In the genomic region with DNA sequence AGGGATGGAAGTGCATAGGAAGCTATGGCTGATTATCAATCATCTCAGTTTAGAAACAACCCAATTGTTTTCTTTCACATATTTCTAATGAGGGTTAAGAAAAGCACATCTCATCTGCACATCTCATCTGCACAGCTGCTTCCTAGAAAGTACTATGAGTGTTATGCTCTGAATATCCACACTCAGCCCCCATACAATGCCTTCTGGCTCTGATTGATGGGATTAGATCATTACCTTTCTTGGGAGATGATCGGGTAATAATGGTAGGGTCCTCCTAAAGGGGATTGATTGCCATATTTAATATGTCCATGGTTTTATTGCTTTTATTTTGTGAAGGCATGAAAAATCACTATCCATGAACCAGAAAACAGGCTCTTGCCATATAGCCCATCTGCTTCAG, we compare ENCODE assay signal across 21 mouse cellular contexts.
DNase-seq lines count a peak whose midpoint lies in the region; ATAC-seq and TF ChIP-seq lines count a peak whose summit lies in the region.
"Had no signal": no experiment of that assay in that cellular context is flagged by ENCODE, and none has a peak within 500 bp of the region (broad histone marks: within the 10 kb centered on the region; RNA-seq: fewer than 3 reads in every experiment).

No protein-coding gene starts in this region.

- H3K4me2 ChIP-seq in hindbrain, embryonic 11.5 days (replicated peaks; ENCODE audit: low read depth, low read length) = no peak overlapping the region
- H3K4me2 ChIP-seq in hindbrain, postnatal 0 days (ENCODE audit: low read depth, low read length) = no peak overlapping the region
- H3K4me2 ChIP-seq in neural tube, embryonic 11.5 days (ENCODE audit: low read depth) = no peak overlapping the region

- H3K4me3 ChIP-seq in hindbrain, embryonic 11.5 days (ENCODE audit: low read depth, low read length) = no peak overlapping the region
- H3K4me3 ChIP-seq in hindbrain, postnatal 0 days (ENCODE audit: low read length) = no peak overlapping the region
- no peak overlapping the region for H3K4me3 ChIP-seq in neural tube, embryonic 11.5 days (ENCODE audit: low read depth, low read length)

- no peaks in the 10 kb centered on the region for H3K27me3 ChIP-seq in hindbrain, embryonic 11.5 days (ENCODE audit: control insufficient read depth, insufficient read depth, low read length)
- no peaks in the 10 kb centered on the region for H3K27me3 ChIP-seq in hindbrain, postnatal 0 days (ENCODE audit: insufficient read depth, low read length)
- no peaks in the 10 kb centered on the region for H3K27me3 ChIP-seq in neural tube, embryonic 11.5 days (ENCODE audit: control insufficient read depth, insufficient read depth, low read length)
- H3K27me3 ChIP-seq: CH12.LX, Patski had no signal

- H3K36me3 ChIP-seq in hindbrain, embryonic 11.5 days (ENCODE audit: control insufficient read depth, insufficient read depth, low read length) = no peaks in the 10 kb centered on the region
- H3K36me3 ChIP-seq in hindbrain, postnatal 0 days (ENCODE audit: insufficient read depth, low read length) = no peaks in the 10 kb centered on the region
- no peaks in the 10 kb centered on the region for H3K36me3 ChIP-seq in neural tube, embryonic 11.5 days (ENCODE audit: control insufficient read depth, insufficient read depth, low read length)
- H3K36me3 ChIP-seq: G1E had no signal

- no peak for DNase-seq in hindbrain, embryonic 11.5 days (ENCODE audit: low spot score)
- DNase-seq in hindbrain, postnatal 0 days (ENCODE audit: low spot score) = no peak
- no peak for DNase-seq in neural tube, embryonic 11.5 days (ENCODE audit: low spot score)
- DNase-seq in neural tube, embryonic 10.5 days (ENCODE audit: extremely low spot score, low spot score) = no peak
- peak; percentile 1 for DNase-seq in mesoderm, embryonic 11.5 days (ENCODE audit: low read depth, low spot score)
- DNase-seq in gastrocnemius, adult 18-20 months (ENCODE audit: low spot score) = no peak
- DNase-seq: adrenal gland, adult 2 months; adrenal gland, adult 8-10 months; adrenal gland, postnatal 10 days; adrenal gland, postnatal 14 days; adrenal gland, postnatal 25 days; adrenal gland, postnatal 36 days; B cell, adult 2 months; cerebellum, adult 11 months; cerebellum, adult 11-12 months; cerebellum, adult 18-20 months had no signal

- H3K9ac ChIP-seq in hindbrain, embryonic 11.5 days (ENCODE audit: low read depth, low read length) = no peak overlapping the region
- no peak overlapping the region for H3K9ac ChIP-seq in hindbrain, postnatal 0 days (replicated peaks; ENCODE audit: low read length)
- no peak overlapping the region for H3K9ac ChIP-seq in neural tube, embryonic 11.5 days (ENCODE audit: low read length)

- peak; percentile 53; the same call in 1 of the 2 replicates for ATAC-seq in hindbrain, embryonic 11.5 days (ENCODE audit: low FRiP score)
- no peak for ATAC-seq in hindbrain, postnatal 0 days
- ATAC-seq in neural tube, embryonic 11.5 days (ENCODE audit: insufficient read depth, low FRiP score, low TSS enrichment) = peak; percentile 50
- ATAC-seq: activated CD4-positive, CD25-positive, alpha-beta regulatory T cell, adult 4 months; CD4-positive, CD25-positive, alpha-beta regulatory T cell, adult 4 months; Patski had no signal

- H3K4me1 ChIP-seq in hindbrain, embryonic 11.5 days (replicated peaks; ENCODE audit: control insufficient read depth, insufficient read depth, low read length) = no peaks in the 10 kb centered on the region
- no peaks in the 10 kb centered on the region for H3K4me1 ChIP-seq in hindbrain, postnatal 0 days (ENCODE audit: insufficient read depth, low read length)
- no peaks in the 10 kb centered on the region for H3K4me1 ChIP-seq in neural tube, embryonic 11.5 days (ENCODE audit: control insufficient read depth, insufficient read depth, low read length)

- 79% methylated on average over 1 of the region's 1 CpGs for WGBS in hindbrain, embryonic 11.5 days
- 79% methylated on average over 1 of the region's 1 CpGs for WGBS in hindbrain, postnatal 0 days
- 75% methylated on average over 1 of the region's 1 CpGs for WGBS in neural tube, embryonic 11.5 days

- no peak overlapping the region for H3K27ac ChIP-seq in hindbrain, embryonic 11.5 days (ENCODE audit: low read depth, low read length)
- no peak overlapping the region for H3K27ac ChIP-seq in hindbrain, postnatal 0 days
- H3K27ac ChIP-seq in neural tube, embryonic 11.5 days (ENCODE audit: low read depth, low read length) = no peak overlapping the region

- no peaks in the 10 kb centered on the region for H3K9me3 ChIP-seq in hindbrain, embryonic 11.5 days (ENCODE audit: control insufficient read depth, low read length)
- no peaks in the 10 kb centered on the region for H3K9me3 ChIP-seq in hindbrain, postnatal 0 days (ENCODE audit: low read length)
- H3K9me3 ChIP-seq in neural tube, embryonic 11.5 days (ENCODE audit: control insufficient read depth, low read length) = no peaks in the 10 kb centered on the region
- H3K9me3 ChIP-seq: G1E had no signal

- no peak for TF ChIP-seq CTCF in hindbrain, postnatal 0 days (IDR thresholded peaks at IDR 0.05; ENCODE audit: low read depth)
